Mouse (Mus musculus) E14TG2a.4 (cell line): ENCODE measurements around the gene Akap1.

Source experiments
- CTCF ChIP-seq: conservative IDR thresholded peaks from 2 replicates; pipeline ENCODE4 v1.5.1; 2014; ENCODE audit warnings: low read length
- POU5F1 ChIP-seq: IDR thresholded peaks from 2 replicates; pipeline ENCODE4 v1.6.1; 2014; ENCODE audit warnings: low read length, borderline replicate concordance

- no peak for TF ChIP-seq CTCF
- TF ChIP-seq POU5F1 = no peak
Measured at GRCm38 (mm10) chr11:88864458-88865197, at the start of gene Akap1.
